Mouse (Mus musculus): Measurements from ENCODE around the gene Ncapd2.
A peak's percentile ranks its signal among the peaks of the same experiment; 100 is the strongest.
"Not testable (repeated sequence)": the region's sequence is repeated elsewhere in the genome, so short reads cannot be mapped to it uniquely, and the experiment has no call there.

Gene Ncapd2

DNA sequence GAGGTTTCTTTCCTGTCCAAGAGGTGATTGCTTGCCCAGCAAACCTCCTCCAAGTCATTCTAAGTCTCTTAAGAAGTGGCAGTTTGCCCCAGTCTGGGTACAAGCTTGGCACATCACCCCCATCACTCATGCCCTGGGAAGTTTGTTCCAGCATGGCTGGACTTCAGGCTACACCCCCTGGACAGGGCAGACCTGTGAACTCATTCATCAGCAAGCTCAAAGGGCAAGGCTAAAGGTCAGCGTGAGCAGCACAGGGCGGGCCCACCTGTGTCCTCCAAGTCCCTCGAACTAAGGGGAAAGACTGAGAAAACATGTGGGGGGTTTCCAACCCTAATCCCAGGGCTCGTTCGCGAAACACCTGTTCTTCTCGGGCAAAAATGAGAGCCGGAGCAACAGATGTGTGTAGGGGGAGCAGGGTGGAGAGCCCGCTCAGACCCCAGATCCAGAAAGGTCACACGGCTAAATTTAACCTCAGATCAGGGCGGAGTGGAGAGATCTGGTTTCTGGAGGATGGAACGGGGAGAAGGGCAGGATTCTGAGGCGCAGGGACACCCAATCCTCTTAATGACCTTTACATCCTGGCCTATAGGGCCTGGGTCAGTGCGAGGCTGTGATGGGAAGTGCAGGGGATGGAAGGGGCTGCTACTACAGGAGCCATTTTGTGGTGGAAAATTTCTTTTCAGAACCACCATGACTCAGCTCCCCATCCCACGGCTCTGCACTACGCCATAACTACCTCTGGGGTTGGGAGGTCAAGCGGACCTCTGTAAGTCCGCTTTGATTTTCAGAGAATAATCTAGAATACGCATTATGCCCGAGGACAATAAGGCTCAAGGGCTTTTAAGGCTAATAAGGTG lies 27.5 kb downstream of the Ncapd2 start:
- DNase-seq = no peak

DNA sequence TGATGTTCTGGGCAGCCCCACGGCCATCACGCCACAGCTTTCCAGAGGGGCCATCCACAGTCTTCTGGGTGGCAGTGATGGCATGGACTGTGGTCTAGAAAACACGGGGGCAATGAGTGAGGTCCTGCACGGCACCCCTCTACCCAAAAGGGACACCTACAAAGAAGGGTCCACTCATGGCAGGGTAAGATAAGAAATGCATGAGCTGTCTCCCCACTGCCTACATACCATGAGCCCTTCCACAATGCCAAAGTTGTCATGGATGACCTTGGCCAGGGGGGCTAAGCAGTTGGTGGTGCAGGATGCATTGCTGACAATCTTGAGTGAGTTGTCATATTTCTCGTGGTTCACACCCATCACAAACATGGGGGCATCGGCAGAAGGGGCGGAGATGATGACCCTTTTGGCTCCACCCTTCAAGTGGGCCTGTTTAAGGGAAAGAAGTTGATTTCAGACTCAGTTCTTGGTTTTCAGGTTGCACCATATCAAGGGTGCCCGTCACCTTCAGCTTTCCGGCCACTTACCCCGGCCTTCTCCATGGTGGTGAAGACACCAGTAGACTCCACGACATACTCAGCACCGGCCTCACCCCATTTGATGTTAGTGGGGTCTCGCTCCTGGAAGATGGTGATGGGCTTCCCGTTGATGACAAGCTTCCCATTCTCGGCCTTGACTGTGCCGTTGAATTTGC lies 28.7 kb downstream of the Ncapd2 start:
- DNase-seq = not testable (repeated sequence)

DNA sequence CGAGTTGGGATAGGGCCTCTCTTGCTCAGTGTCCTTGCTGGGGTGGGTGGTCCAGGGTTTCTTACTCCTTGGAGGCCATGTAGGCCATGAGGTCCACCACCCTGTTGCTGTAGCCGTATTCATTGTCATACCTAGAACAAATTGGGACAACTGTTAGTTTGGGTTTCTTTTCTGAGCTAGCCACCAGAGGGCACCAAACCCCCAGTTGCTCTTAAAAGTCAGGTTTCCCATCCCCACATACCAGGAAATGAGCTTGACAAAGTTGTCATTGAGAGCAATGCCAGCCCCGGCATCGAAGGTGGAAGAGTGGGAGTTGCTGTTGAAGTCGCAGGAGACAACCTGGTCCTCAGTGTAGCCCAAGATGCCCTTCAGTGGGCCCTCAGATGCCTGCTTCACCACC lies 29.5 kb downstream of the Ncapd2 start:
- DNase-seq = peak; percentile 63

GRCm38 (mm10) chr6:125160854-125161760 lies 30.4 kb downstream of the Ncapd2 start:
- no peak for DNase-seq

- no peak for DNase-seq
These were observed 31.0 kb downstream of the Ncapd2 start for GRCm38 (mm10) chr6:125160558-125160853.

DNA sequence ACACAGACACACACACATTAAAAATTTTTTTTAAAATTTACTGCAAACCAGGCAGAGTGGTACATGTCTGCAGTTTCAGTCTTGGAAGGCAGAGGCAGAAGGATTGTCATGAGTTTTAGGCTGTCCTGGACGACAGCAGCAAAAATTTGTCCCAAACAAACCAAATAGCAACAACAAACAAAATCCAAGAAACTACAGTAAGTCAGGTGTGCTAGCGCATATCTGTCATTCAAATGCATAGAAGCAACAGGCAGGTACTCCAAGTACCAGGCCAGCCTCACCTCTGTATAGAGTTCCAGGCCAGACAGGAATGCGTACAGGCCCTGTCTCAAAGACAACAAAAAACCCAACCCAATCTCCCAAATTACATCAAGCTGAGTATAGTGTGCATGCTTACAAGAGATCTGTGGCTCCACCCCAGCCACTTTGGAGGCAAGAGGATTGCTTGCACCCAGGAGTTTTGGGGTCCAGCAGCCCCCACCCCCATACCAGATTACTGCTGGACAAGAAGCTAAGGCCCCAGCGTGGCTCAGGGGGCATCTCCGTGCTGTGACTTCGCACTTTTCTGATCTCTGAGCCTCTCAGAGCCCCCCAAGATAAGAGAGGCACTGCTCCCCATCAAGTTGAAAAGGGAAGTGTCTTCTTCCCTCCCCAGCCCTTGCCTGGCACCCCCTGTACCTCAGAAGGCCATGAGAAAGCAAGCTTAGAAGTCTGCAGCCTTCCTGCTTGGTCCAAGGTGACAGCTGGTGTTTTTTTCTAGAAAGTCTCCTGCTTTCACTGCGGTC lies 31.5 kb downstream of the Ncapd2 start:
- no peak for DNase-seq

- no peak for DNase-seq
These were observed 32.5 kb downstream of the Ncapd2 start for GRCm38 (mm10) chr6:125158944-125159492.

DNA sequence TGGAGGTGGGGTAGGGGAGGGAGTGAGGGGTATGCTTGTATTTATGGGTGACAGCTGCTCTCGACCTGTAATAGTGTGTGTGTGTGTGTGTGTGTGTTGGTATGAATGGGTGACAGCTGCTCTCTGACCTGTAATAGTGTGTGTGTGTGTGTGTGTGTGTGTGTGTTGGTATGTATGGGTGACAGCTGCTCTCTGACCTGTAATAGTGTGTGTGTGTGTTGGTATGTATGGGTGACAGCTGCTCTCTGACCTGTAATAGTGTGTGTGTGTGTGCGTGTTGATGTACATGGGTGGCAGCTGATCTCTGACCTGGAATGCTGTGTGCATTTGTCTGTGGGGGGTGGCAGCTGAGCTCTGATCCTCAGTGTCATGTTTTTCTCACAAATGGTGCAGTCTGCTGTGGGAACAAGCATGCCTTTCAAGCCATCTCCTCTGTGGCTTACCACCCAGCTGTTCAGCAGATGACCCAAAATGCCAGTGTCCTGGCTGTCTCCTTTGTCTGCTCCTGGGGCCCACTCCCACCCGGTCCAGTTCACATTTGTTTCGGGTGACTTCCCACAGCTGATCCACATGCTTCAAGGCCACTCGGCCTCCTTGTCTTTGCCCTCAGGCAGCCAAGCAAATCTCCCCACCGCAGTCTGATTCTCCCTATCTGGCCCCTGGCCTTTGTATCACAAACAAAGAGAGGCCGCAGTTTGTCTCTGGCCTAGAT lies 34.4 kb downstream of the Ncapd2 start:
- no peak for DNase-seq

DNA sequence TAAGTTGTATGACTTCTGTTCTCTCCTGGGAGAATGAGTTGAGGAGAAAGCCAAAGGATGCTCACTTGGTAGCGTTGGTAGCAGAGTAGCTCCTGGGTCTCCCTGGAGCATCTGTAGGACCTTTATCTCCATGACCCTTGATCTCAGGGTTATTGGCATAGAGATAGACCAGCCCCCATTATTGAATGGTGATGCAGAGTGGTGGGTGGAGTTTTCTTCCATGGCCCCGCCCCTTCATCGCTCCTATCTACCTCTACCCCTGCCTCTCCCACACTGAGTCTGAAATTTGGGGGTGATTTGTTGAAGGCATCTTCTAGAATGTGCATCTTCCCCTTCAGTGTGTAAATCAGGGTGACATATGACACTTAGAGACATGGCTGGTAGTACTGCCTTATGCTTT lies 35.0 kb downstream of the Ncapd2 start:
- no peak for DNase-seq

DNA sequence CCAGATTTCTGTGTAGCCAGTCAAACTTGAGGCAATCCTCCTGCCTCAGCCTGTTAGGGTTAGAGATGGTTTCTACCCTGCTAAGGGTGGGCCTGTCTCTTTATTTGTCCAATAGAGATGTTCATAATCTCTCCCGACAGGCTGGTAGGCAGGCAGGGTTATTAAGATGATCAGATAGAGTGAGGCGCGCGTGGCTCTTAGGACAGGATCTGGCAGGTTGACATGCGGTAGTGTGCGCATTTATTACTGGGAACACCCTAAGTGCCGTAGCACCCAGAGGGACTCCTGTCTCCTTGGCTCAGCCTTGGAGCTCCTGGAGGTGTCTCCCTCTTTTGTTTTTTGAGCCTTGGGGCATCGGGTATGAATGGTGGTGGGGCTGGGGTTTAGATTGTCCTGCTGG lies 36.2 kb downstream of the Ncapd2 start:
- no peak for DNase-seq

- DNase-seq = no peak
These were observed 37.0 kb downstream of the Ncapd2 start for GRCm38 (mm10) chr6:125154550-125154949.

DNA sequence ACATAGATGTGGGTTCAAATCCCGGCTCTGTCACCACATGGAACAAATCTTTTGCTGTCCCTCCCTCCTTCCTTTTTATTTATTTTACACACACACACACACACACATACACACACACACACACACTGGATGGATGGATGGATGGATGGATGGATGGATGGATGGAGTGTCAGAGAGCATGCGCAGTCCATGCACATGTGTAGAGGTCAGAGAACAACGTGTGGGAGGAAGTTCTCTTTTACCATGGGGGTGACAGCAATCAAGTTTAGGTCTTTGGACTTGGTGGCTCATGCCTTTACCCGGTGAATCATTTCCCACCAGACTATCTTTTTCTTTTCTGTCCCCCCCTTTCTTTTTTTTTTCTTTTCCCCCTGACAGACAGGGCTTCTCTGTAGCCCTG lies 37.8 kb downstream of the Ncapd2 start:
- no peak for DNase-seq

DNA sequence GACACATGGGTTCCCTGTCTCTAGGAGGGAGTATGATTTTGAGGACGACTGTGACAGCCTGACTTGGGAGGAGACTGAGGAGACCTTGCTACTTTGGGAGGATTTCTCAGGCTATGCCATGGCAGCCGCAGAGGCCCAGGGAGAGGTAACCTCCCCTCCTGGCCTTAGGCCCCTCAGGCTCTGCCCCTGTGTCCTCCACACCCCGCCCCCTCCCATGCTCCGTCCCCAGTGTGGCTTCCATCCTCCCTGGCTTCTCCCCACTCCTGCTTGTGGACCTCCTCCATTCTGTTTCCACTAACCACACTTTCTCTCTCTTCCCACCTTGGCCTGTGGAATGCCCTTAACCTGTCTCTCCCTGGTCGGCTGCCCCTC lies 38.5 kb downstream of the Ncapd2 start:
- DNase-seq = no peak

- DNase-seq = no peak
These were observed 39.1 kb downstream of the Ncapd2 start for GRCm38 (mm10) chr6:125152212-125153017.

DNA sequence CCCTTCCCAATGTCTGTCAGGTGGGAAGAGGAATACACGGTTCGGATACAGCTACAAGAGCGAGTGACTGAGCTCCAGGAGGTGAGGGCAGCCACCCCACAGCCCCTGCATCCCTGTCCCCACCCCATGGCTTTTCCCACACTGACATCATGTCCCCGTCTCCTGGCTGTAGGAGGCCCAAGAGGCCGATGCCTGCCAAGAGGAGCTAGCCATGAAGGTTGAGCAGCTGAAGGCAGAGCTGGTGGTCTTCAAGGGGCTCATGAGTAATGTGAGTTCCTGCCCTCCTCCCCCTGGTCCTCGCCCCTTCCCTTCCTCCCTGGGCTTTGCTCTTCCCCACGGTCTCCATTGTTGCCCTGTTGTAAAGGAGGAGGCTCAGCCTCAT lies 41.9 kb downstream of the Ncapd2 start:
- DNase-seq = no peak

GRCm38 (mm10) chr6:125148926-125149568 lies 42.5 kb downstream of the Ncapd2 start:
- DNase-seq = peak; percentile 44

DNA sequence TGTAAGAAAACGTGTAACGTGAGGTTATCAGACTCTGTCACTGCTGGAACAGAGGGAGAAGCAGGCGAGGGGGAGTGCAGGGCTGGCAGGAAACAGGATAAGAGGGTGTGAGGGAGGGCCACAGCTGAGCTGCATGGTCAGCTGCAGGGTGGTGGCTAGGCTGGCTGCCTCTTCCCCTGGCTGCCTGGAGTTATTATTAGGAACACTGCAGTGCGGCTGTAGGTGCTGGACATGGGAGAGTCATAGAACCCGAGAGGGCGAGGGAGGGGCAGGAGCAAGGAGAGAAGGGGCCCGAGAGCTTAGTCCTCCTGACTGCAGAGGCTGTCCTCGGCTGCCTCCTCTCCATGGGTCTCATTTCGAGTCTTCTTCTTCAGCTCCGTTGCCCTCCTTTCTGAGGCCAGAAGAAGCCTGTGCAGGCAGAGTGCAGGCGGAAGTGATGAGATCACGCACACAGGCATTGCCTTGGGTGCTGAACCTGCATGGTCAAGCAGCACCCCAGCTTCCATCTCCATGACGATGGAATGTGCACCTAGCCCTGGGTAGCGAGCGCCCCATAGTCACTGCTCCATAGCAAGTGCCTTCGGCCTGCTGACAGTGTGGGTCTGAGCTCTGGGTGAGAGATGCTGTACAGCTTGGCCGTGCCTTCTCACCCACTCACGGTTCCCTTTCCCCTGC lies 43.1 kb downstream of the Ncapd2 start:
- DNase-seq = peak; percentile 44

DNA sequence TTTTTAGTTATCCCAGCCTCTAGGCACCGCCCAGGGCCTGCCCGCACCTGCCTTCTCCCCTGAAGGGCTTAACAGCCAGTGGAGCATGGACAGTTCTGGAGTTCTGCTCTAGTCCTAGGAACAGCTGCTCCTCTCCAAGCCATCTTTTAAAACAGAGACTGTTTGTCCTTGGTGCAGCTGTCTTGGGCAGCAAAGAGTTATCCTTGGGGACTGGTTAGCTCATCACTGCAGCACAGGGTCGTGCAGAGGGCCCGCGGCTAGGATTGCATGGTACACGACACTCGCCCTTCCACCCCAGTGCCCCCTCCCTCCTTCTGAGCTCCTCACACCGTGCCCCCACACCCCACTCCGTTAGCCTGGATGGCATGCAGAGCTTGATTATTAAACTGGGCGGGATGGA lies 44.2 kb downstream of the Ncapd2 start:
- no peak for DNase-seq

GRCm38 (mm10) chr6:125146797-125147196 lies 44.7 kb downstream of the Ncapd2 start:
- DNase-seq = no peak

DNA sequence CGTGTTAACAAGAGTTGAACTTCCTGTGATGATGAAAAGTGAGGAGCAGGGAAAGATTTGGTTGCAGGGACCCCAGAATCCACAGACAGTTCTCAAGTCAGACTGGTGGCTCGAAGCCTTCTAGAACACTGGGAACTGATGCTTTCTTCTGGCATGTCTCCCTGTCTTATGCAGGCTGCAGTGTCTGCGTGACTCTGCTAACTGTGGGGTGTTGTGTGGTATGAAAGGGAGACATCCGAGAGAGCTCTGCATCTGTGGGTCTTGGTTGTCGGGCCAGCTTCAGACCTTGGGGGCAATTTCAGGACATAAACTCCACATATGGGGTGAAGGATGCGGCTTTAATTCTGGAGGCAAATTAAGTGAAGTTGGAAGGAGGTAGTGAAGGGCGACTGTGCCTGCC lies 45.4 kb downstream of the Ncapd2 start:
- no peak for DNase-seq

Measured in cerebellum, adult 11 months (tissue).